Mouse (Mus musculus) testis, adult 10 weeks (tissue): ENCODE data around the gene Ccl21b. TPM values are rescaled to one million over a fixed set of nuclear protein-coding genes. Genes with fewer than 3 reads are reported as not detected.

Source experiments
- polyA plus RNA-seq: library from polyadenylated mRNA; stranded (reverse); fragments of 350-450 nt; fragmentation: Illumina TruSeq; extraction: RNeasy Lipid Tissue Mini Kit (QIAGEN cat#74804); gene quantifications from one replicate; pipeline ENCODE4 v1.2.3, GENCODE M21; 2014; ENCODE audit warnings: low read depth, low replicate concordance

Ccl21b gene
- polyA plus RNA-seq = not detected

DNA sequence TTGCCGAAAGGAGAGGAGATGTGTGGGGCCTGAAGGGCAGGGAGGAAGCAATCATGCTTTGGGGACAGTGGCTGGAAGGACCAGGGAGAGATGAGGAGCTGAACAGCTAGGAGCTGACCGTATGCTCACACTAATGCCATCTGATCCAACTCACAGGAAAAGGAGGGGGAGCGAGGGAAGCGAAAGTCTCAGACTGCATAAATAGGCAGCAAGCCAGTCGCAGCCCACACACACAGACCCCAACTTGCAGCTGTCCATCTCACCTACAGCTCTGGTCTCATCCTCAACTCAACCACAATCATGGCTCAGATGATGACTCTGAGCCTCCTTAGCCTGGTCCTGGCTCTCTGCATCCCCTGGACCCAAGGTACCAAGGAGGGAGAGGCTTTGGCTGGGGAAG, at the start of gene Ccl21b:
Gene Ccl21b (plus strand): TSS at position 301 of the 400 bp plus-strand sequence.

DNA sequence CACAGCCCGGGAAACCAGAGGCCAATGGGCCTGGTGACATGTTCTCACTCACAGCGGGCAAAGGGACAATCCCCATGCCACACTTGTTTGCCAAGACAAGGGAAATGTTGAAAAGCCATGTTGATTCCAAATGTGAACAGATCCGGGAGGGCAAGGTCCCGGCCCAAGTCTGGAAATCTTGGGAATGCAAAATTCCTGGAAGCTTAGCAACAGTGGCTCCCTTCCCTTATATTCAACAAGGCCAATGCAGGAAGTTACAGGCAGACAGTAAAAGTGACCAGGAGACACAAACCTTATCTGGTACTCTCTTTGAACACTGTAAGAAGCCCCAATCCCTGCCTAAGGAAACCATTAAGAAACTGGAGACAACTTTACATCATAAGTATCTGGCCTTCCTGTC, 15.2 kb upstream of the Ccl21b start, which contains the start of gene Gm10600:
Gene Gm10600 (plus strand): TSS at position 301 of the 400 bp plus-strand sequence.

DNA sequence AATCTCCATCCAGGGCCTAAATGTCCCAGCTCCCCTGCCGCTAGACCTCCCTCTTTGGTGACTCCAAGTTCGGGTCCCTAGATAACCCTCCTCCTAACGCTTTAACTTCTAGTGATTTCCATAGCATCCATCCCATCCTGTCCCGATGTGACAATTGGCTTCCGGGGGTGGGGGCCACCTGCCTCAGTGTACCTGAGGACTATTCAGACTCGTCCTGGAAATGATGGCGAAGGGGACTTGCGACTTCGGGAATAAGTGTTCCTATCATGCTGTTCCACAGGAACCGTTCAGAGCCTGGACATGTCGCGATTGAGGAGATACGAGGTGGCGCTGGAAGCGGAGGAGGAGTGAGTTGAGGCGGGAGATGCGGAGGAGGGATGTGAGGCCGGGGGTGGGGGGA, 38.4 kb downstream of the Ccl21b start, which contains the start of gene Gm21953:
Gene Gm21953 (plus strand): TSS at position 301 of the 400 bp plus-strand sequence.

Other genes starting within 250 kb of the Ccl21b start
- not detected for gene Gm21093, start 221.0 kb upstream of the Ccl21b start, polyA plus RNA-seq
- gene Gm3893, start 164.6 kb upstream of the Ccl21b start, polyA plus RNA-seq = not detected
- gene Gm13304, start 140.9 kb upstream of the Ccl21b start, polyA plus RNA-seq = not detected
- not detected for gene Gm13306, start 102.3 kb upstream of the Ccl21b start, polyA plus RNA-seq
- 4.8 TPM for gene Gm13305, start 87.2 kb upstream of the Ccl21b start, polyA plus RNA-seq
- 0.48 TPM for gene Gm10600, start 15.1 kb upstream of the Ccl21b start, polyA plus RNA-seq
- not detected for gene Gm21953, start 38.5 kb downstream of the Ccl21b start, polyA plus RNA-seq
- gene Fam205a3, start 62.6 kb downstream of the Ccl21b start, polyA plus RNA-seq = not detected
- gene Gm21586, start 183.6 kb downstream of the Ccl21b start, polyA plus RNA-seq = not detected
- 6.6 TPM for gene Gm2163, start 211.0 kb downstream of the Ccl21b start, polyA plus RNA-seq